Mouse (Mus musculus) embryonic fibroblast, embryonic 13.5 days (primary cell): ENCODE measurements around the gene Cryl1.

Experiments used
- CTCF ChIP-seq: IDR thresholded peaks from 2 replicates; pipeline ENCODE4 v1.5.1; 2011; ENCODE audit warnings: mild to moderate bottlenecking, control low read depth, low read length, moderate library complexity, borderline replicate concordance; ENCODE audit not compliant: insufficient read depth
- POLR2A ChIP-seq: IDR thresholded peaks from 2 replicates; pipeline ENCODE4 v1.6.1; 2011; ENCODE audit warnings: low read depth, mild to moderate bottlenecking, control low read depth, low read length, moderate library complexity

- TF ChIP-seq CTCF (no peak), POLR2A (no peak)
Measured at GRCm38 (mm10) chr14:57391621-57392020, 6.7 kb downstream of the Cryl1 start.
